Mouse (Mus musculus) cerebellum, adult 8-10 months (tissue): ENCODE measurements around the gene D430042O09Rik.

ENCODE experiments used
- DNase-seq: peaks from one replicate; pipeline ENCODE4 v3.0.0; 2022

The D430042O09Rik gene

DNA sequence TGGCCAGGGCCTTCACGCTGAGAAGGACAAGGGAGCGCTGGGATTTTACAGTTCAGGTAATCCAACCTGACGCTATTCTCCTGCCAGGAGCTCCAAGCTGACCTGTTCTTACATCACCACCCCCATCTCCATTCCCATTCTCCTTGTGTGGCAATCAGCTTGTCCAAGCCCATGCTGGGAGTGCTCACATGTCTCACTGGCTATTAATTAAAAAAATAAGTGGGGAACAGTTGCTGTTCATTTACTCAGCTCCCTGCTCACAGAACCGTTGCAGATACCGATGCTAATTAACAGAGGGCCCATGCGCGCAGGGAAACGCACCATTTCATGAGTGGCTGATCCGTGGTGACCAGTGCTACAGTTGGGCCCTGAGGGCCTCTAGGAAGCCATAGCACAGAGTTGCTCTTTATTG lies 110.6 kb downstream of the D430042O09Rik start:
- peak; percentile 76 for DNase-seq

GRCm38 (mm10) chr7:125820233-125820632 lies 112.5 kb downstream of the D430042O09Rik start:
- no peak for DNase-seq

DNA sequence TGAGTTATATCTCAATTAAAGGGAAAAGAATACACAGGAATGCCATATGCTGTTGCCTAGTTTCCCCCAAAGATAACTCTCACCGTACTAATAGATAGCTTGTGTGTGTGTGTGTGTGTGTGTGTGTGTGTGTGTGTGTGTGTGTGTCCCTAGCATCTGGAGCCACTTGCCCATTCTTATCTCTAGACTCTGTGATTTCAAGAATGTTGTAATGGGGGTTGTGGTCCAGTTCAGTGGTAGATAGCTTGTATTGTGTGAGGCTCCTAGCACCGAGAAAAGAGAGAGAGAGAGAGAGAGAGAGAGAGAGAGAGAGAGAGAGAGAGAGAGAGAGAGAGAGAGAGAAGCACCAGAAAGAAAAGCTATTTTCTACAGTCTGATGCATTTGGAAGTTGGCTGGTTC lies 118.7 kb downstream of the D430042O09Rik start:
- no peak for DNase-seq

DNA sequence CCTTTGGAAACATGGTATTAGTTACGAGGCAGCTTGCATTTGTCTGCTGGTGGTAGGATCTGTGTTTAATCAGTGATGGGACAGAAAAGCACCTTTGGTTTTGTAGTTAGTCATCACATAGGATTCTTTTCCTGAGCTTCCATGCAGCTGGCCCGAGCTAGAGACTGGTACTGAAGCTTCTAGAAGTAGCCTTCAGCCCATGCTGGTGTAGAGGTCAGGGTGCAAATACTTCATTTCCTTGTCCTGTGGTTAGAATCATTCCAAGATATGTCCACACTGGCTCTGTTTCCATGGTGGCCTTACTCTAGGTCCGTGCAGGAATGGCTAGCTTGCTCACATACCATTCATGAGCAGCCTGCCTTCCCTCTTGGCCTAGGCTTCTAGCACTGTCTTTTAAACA lies 119.2 kb downstream of the D430042O09Rik start:
- no peak for DNase-seq

DNA sequence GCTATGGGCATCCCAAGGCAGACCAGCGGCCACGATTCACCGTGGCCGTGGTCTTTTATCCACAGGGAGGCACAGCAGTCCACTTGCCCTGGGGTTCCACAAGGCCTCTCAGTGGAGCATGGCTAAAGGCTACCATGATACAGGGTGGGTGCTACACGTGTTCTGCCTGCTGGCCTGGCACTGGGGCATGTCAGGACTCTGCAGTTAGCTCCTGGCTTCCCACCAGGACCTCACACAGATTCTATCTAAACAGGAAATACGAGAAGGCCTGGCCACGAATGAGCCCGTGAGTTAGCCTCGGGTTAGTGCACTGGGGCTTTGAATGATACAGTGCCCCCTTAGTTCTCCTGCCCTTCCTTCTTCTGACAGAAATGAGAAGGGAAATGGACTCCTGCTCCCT lies 119.7 kb downstream of the D430042O09Rik start:
- no peak for DNase-seq

- no peak for DNase-seq
Observed at GRCm38 (mm10) chr7:125828561-125828960, 120.9 kb downstream of the D430042O09Rik start.

DNA sequence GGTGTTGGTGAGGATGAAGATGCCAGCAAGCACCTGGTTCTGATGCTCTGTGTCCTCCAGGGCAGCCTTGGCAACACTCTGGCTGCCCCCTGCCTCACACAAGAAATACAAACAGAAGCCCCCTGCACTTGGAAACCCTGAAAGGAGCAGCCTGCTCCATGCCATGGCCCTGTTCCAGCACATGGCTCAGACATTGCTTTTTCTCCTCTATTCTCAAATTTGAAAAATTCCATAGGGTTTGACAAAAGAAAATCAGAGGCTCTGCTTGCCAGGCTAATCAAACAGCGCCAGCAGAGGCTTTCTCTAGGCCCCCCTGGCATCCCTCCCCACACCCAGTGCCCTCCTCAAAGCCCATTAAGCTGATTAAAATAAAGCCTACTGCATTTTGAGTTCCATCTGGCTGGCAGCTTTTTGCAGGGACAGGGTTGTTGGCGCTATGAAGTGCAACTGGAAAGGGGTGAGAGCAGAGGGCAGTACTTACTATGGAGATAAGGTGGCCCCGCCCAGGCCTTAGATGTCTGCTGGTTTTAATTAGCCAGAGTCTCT lies 121.5 kb downstream of the D430042O09Rik start:
- DNase-seq = no peak

DNA sequence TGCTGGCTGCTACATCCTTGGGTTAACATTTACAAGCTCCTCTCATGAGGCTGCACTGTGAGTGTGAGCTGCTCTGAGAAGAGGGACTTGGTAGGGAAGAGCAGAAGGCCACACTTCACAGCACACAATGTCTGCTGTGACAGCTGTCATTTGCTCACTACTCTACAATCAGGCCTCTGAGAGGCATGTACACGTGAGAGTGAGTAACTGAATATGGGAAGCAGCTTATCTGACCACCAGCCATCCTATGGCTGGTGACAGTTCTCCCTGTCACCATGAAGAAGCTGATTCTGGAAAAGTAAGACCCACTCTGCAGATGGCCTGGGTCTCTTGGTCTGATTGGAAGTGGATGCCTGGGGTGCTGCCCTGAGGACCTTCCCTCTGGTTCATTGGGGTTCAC lies 125.1 kb downstream of the D430042O09Rik start:
- no peak for DNase-seq

- no peak for DNase-seq
Observed at GRCm38 (mm10) chr7:125833471-125833870, 125.8 kb downstream of the D430042O09Rik start.

DNA sequence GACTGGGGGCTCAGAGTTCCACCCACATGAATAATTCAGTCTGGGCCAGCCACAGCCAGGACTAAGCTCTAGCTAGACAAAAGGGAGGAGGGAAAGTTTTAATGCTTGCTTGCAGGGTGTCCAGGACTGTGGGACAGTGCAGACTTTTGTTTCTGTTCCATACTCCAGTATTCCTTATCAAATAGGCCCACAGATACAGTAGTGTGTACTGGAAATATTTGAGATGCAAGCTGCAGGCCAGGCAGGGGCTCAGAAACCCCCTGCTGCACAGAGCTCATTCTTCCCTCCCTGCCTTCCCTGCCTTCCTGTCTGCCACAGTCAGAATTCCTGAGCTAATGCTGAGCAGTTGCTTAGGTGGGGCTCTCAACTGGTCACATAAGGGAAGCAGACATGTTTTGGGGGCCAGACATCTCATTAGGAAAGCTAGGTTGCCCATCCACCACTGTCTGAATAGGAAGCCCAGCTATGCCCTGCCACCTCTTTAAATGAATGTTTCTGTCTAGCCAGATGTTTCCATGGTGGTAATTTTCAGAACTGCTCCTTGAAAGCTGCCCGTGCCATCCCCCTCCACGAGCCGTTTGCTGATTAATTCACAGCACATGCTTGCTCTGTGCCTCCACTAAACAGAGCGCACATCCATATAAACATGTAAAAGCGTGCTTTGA lies 130.5 kb downstream of the D430042O09Rik start:
- no peak for DNase-seq

DNA sequence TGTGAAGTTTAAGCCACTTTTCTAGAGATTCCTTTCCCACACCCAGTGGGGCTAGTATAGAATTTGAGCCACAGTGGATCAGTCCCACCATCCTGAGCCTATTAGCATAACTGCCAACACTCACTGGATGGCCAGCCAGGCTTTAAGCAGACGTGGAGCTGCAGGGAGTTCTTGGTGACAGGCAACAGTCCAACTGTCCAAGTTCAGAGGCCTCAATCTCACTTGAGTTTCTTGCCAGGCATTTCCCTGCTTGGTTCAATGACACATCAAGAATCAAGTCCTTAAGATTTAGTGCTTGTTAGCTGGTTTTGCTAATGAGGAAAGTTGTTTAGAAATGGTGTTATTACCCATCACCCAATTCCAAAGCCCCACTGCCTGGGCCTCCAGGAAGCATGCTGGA lies 137.9 kb downstream of the D430042O09Rik start:
- no peak for DNase-seq

- no peak for DNase-seq
Observed at GRCm38 (mm10) chr7:125846866-125847527, 139.3 kb downstream of the D430042O09Rik start.

DNA sequence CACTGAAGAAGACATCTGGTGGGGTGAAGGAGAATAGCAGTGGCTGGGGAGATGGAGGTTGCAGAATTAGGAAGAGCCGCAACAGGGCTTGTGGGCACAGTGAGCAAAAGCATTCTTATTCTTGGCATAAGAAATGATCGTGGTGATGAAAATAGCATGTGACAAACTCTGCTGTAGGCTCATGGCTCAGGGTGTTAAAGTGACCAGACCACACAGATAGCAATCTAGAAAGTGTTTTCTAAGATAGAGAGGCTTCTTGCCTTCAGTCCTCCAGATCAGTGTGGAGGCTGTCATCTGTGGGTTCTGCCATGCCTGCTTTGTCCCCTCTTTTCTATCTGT lies 139.8 kb downstream of the D430042O09Rik start:
- DNase-seq = no peak

DNA sequence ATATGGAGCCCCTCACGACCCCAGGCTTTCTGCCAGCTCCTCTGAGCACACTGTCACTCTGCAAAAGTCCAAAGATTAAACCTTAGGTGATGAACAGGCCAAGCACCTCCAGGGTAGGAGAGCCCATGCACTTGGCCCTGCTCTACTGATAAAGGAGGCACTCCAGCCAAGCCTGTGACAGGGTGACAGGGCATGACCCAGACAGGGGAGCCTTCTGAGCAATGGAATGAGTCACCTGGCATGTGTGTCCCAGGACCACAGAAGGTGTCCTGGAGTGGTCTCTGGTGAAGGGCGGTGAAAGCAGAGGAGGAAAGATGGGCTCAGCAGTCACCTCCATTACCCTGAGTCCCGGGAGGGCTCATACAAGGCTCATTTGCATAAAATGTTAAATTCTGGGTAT lies 151.9 kb downstream of the D430042O09Rik start:
- DNase-seq = no peak

DNA sequence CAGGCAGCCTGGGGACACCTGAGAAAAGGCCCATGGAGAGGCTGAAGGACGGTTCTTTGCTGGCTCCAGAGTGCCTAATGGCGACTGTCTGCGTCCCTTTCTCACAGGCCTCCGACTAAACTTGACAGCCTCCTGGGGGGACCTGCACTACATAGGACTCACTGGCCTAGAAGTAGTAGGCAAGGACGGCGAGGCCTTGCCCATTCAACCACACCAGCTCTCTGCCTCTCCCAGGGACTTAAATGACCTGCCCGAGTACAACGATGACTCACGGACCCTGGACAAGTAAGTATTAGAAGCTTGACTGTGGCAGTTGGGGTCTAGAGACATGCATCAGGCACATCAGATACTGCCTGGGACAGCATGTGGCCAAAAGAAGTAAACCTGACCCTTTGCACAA lies 152.7 kb downstream of the D430042O09Rik start:
- DNase-seq = no peak

DNA sequence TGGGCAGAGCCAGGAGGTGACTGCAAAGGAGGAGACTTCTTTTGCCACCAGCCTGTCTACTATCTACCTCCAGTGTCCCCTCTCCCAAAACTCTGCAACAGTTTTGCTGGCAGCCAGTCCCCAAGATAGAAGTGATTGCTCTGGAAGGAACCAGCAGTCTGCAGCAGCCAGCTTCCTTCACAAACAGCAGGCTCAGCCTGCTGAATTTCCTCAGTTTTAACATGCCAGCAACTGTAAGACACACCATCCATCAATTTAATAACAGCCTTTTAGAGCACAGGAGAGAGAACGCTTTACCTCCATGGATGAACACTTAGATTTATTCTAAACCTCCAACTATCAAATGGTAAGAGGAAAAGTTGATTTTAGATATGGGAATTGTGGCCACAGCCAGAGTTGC lies 156.3 kb downstream of the D430042O09Rik start:
- DNase-seq = no peak

DNA sequence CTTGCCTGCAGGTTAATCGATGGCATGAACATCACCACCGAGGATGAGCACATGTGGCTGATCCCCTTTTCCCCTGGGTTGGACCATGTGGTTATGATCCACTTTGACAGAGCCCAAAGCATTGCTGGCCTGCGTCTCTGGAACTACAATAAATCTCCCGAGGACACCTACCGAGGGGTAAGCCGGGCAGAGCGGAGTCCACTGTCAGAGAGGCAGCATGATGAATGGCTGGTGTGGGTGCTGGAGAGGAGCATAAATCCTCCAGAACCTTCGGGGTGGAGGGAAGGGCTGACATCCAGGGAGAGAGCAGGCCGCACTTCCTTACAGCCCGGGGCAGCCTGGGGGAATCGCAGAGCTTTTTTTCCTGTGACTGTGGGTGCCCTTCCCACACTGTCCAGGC lies 157.5 kb downstream of the D430042O09Rik start:
- no peak for DNase-seq

GRCm38 (mm10) chr7:125868570-125868969 lies 160.9 kb downstream of the D430042O09Rik start:
- DNase-seq = no peak

GRCm38 (mm10) chr7:125871404-125872201 lies 163.9 kb downstream of the D430042O09Rik start:
- no peak for DNase-seq

- no peak for DNase-seq
Observed at GRCm38 (mm10) chr7:125872202-125872580, 164.5 kb downstream of the D430042O09Rik start.

DNA sequence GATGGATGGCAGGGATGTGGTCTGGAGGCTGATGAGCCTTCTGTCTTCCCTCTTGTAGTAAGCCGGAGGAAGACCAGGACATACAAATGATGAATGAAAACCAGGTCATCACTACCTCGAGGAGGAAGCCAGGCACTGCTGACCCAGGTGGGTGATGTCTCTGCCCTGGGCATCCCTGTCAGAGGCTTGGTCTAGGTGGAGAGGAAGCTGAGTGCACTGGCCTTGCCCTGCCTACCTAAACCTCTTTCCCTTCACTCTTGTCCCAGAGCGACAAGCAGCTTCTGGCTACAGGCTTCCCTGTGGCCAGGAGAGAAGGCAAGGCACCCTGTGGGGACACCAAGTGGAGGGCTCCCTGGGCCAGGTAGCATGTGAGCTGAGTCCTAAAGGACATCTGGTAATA lies 165.2 kb downstream of the D430042O09Rik start:
- DNase-seq = no peak

DNA sequence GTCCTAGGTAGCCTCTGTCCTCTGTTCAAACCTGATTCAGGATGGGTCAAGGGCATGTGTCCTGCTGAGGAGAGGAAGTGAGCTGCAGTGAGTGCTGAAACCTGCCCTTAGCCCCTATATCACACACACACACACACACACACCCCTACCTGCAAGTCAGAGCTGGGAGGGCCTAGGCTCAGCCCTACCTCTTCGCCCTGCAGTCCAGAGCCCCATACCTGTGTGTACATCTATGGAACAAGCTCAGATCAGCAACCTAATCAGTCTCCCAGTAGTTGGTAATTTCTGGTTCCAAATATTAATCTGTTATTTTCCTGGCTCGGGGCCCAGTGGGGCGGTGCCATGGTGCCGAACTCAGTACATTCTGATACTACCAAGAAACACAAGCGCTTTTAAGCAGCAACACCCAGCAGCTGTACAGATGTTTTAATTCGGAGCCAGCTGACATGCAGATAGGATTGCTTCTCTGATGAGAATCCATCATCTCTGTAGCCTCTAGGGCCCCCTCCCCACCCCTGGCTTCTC lies 166.3 kb downstream of the D430042O09Rik start:
- no peak for DNase-seq

DNA sequence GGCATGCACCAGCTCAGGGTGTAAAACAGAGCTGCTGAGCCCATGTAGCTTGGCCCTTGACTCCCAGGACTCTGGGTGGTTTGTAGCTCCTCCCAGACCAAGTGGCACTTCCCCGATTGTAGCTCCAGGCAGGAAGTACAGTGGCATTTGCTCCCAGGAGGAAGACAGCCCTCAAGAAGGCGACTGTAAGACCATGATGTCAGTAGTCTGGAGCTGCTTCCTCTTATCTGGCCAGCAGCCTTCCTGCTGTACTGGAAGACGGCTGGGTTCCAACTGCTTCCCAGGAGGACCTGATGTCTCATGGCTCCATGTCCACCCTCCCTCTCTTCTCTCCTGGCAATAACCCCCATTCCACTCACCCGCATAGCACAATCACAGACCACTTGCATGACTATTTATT lies 170.4 kb downstream of the D430042O09Rik start:
- no peak for DNase-seq

DNA sequence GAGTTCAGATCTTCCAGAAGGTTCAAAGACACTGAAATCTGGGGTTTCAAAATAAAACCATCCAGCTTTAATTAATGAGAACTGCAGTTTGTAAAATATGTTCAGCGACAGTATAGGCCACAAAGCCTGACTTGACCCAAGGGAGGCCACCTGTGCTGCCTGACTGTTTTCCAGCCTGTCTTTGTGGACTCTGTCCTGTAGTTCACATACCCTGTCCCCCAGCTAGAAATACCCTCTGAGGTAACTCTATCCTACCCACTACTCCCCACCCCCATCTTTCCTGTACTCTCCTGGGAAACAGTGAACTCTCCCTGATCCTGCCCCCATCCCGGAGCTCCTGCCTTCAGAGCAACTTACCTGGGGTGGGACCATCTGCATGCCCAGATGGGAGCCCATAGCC lies 175.5 kb downstream of the D430042O09Rik start:
- no peak for DNase-seq
